Mouse (Mus musculus) urinary bladder, postnatal 36 days (tissue): ENCODE measurements around the gene Xylt1.
A peak's percentile ranks its signal among the peaks of the same experiment; 100 is the strongest.

ENCODE experiments used
- DNase-seq, 2 experiments: peaks; one replicate each; pipeline ENCODE4 v3.0.0; 2022; ENCODE audit warnings: low spot score in 2 of 2, mixed read lengths in 1 of 2

The Xylt1 gene

GRCm38 (mm10) chr7:117516896-117517295, 136.1 kb downstream of the Xylt1 start:
- DNase-seq, result no peak

GRCm38 (mm10) chr7:117521369-117521768, 140.6 kb downstream of the Xylt1 start:
- no peak for DNase-seq

GRCm38 (mm10) chr7:117522092-117522635, 141.4 kb downstream of the Xylt1 start:
- DNase-seq, result no peak

GRCm38 (mm10) chr7:117524430-117525214, 143.8 kb downstream of the Xylt1 start:
- peak in 1 of 2 experiments; percentile 36 for DNase-seq

GRCm38 (mm10) chr7:117525678-117526077, 144.9 kb downstream of the Xylt1 start:
- DNase-seq, result no peak

- DNase-seq, result no peak
Measured at GRCm38 (mm10) chr7:117526570-117526969, 145.8 kb downstream of the Xylt1 start.

- DNase-seq, result no peak
Measured at GRCm38 (mm10) chr7:117529787-117530655, 149.2 kb downstream of the Xylt1 start.

GRCm38 (mm10) chr7:117532651-117533050, 151.9 kb downstream of the Xylt1 start:
- DNase-seq, result no peak

- DNase-seq, result no peak
Measured at GRCm38 (mm10) chr7:117533164-117533563, 152.4 kb downstream of the Xylt1 start.

GRCm38 (mm10) chr7:117539931-117540330, 159.2 kb downstream of the Xylt1 start:
- DNase-seq, result no peak

GRCm38 (mm10) chr7:117540413-117540812, 159.6 kb downstream of the Xylt1 start:
- no peak for DNase-seq

GRCm38 (mm10) chr7:117541056-117541455, 160.3 kb downstream of the Xylt1 start:
- no peak for DNase-seq

GRCm38 (mm10) chr7:117541681-117542080, 160.9 kb downstream of the Xylt1 start:
- peak in 1 of 2 experiments; percentile 9 for DNase-seq

GRCm38 (mm10) chr7:117543041-117543440, 162.3 kb downstream of the Xylt1 start:
- DNase-seq, result no peak

GRCm38 (mm10) chr7:117544126-117544525, 163.3 kb downstream of the Xylt1 start:
- DNase-seq, result no peak

- no peak for DNase-seq
Measured at GRCm38 (mm10) chr7:117548301-117548700, 167.5 kb downstream of the Xylt1 start.

- no peak for DNase-seq
Measured at GRCm38 (mm10) chr7:117550916-117551549, 170.3 kb downstream of the Xylt1 start.

- no peak for DNase-seq
Measured at GRCm38 (mm10) chr7:117553228-117553627, 172.4 kb downstream of the Xylt1 start.

- no peak for DNase-seq
Measured at GRCm38 (mm10) chr7:117555735-117556134, 175.0 kb downstream of the Xylt1 start.

- DNase-seq, result no peak
Measured at GRCm38 (mm10) chr7:117558166-117558565, 177.4 kb downstream of the Xylt1 start.

- no peak for DNase-seq
Measured at GRCm38 (mm10) chr7:117559051-117559450, 178.3 kb downstream of the Xylt1 start.

- no peak for DNase-seq
Measured at GRCm38 (mm10) chr7:117563939-117564499, 183.2 kb downstream of the Xylt1 start.
